Mouse (Mus musculus): ENCODE measurements around the gene Hebp2.

- TF ChIP-seq EP300 (IDR thresholded peaks at IDR 0.05; ENCODE audit: low read depth) (no peak), CTCF (IDR thresholded peaks at IDR 0.05; ENCODE audit: low read depth) (no peak)
These were observed 52.6 kb downstream of the Hebp2 start for GRCm38 (mm10) chr10:18493010-18493894.
